Mouse (Mus musculus) kidney, adult 2 months (tissue): ENCODE results near the gene Prom1.

Experiments used
- CTCF ChIP-seq: fragments of 200-500 bp; conservative IDR thresholded peaks from 2 replicates; pipeline ENCODE4 v1.5.1; 2011; ENCODE audit warnings: low read depth, mild to moderate bottlenecking, control low read depth, low read length, moderate library complexity, mixed read lengths; ENCODE audit not compliant: insufficient read depth, insufficient read length
- POLR2A ChIP-seq: fragments of 200-500 bp; IDR thresholded peaks from one replicate; pipeline ENCODE4 v1.6.1; 2011; ENCODE audit warnings: low read depth, low read length, control low read depth

GRCm38 (mm10) chr5:43961056-43961455 lies 140.8 kb downstream of the Prom1 start:
- no peak for TF ChIP-seq CTCF
- no peak for TF ChIP-seq POLR2A
